Mouse (Mus musculus) left cerebral cortex, adult 2 months (tissue): ENCODE data around the gene Fxyd7. TPM values are rescaled to one million over a fixed set of nuclear protein-coding genes. Genes with fewer than 3 reads are reported as not detected.

ENCODE experiments used
- DNase-seq, 2 experiments: peaks; one replicate each; pipeline ENCODE4 v3.0.0; 2021 to 2022; ENCODE audit warnings: low spot score in 2 of 2, mixed read lengths in 1 of 2; ENCODE audit errors: extremely low spot score in 1 of 2
- H3K27ac ChIP-seq: fragments of 200-600 bp; 2 replicates; pipeline ENCODE4 v1.8.1; 2022
- H3K4me3 ChIP-seq: fragments of 200-600 bp; 2 replicates; pipeline ENCODE4 v1.8.1; 2022
- CTCF ChIP-seq: fragments of 200-600 bp; IDR thresholded peaks from 2 replicates; pipeline ENCODE4 v1.8.1; 2022; ENCODE audit warnings: antibody characterized with exemption, mild to moderate bottlenecking, moderate library complexity
- intact Hi-C: fragments of 180-260 bp; cut with DNase I; formaldehyde crosslinking; loops from one replicate; pipeline ENCODE4 v1.15.1; 2025
- long read RNA-seq, 2 experiments: library from polyadenylated mRNA; stranded (forward); transcript quantifications; one replicate each; pipeline ENCODE4 v2.0.0; 2021; ENCODE audit warnings: borderline mapping rate in 2 of 2
- total RNA-seq, 2 experiments: library from RNA; stranded (reverse); gene quantifications; 2 replicates each; pipeline ENCODE4 v1.2.3; 2021

Fxyd7 gene
- 100 to 1,000 TPM; 174 to 184 TPM for total RNA-seq
- long read RNA-seq, experiment 1, transcript Fxyd7-202 (6 exons, 620 nt) = minor isoform, 23 of 59 reads
- long read RNA-seq, experiment 1, transcript Fxyd7-201 (6 exons, 693 nt) = major isoform, 29 of 59 reads
- long read RNA-seq, experiment 1, partial matches to known transcripts = 2 of 59 reads
- long read RNA-seq, experiment 1, other reads (novel, unspliced or antisense) = 5 of 59 reads
- long read RNA-seq, experiment 2, transcript Fxyd7-201 (6 exons, 693 nt) = major isoform, 32 of 49 reads
- long read RNA-seq, experiment 2, transcript Fxyd7-202 (6 exons, 620 nt) = minor isoform, 15 of 49 reads
- long read RNA-seq, experiment 2, partial matches to known transcripts = 2 of 49 reads
- long read RNA-seq, experiment 2, other reads (novel, unspliced or antisense) = 0 of 49 reads

- peak within 1 kb of the TSS; percentile 97 for H3K27ac ChIP-seq
- peak; percentile 37 to 44 for DNase-seq
Observed at GRCm38 (mm10) chr7:31051321-31052021, at the start of gene Fxyd7. Fxyd7 (minus strand) TSS chr7:31051467.

DNA sequence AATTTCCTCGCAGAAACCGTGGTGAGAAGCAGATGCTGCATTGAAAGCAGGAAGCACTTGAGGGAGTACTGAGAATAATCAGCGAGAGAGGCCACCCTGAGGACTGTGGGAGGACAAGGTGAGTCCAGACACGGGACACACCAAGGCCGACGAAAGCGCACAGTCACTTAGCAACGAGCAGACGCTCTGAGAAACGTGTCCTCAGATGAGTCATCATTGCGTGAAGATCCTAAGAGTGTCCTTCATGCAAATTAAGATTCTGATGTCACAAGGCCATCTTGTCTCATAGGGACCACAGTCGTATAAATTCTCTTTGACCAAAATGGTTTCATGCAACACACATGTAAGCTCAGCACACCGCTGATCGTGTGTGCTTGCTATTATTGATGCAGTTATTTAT is 49.5 kb upstream of the Fxyd7 start:
- no peak overlapping the region for H3K4me3 ChIP-seq
- intact Hi-C loops = no loop called here
- TF ChIP-seq CTCF = no peak
- H3K27ac ChIP-seq = no peak overlapping the region
- DNase-seq = no peak

More at GRCm38 (mm10) chr7:31051321-31052021, at the start of gene Fxyd7:
- peak within 1 kb of the TSS; percentile 65 for H3K4me3 ChIP-seq
- intact Hi-C loops = loop anchor here (2.0 to 5.0 kb wide), 2 partner anchors 79 to 95 kb away; partner anchors contain the start of genes Fam187b, Lsr and Usf2
- TF ChIP-seq CTCF = peak; percentile 6; the same call in 1 of the 2 replicates

DNA sequence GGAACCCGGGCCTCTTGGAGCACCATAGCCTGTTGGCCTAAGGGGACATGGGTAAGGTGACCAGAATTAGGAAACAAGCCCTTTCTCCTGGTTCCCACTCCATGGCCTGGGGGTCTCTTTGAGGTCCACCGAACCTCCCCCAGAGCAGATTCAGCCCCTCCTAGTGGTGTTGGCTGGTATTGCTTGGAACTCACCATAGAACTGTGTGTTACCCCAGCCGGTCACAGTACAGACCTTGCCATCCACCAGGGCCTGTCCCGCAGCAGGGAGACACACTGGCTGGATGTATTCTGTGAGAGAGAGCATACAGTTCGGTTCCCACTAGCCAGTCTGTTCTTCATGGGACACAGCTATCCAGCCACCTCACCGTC is 48.3 kb upstream of the Fxyd7 start:
- no peak for DNase-seq
- intact Hi-C loops = loop anchor here (5.0 kb wide), 2 partner anchors 142 to 227 kb away; partner anchors contain the start of gene Usf2
- Histone ChIP-seq H3K27ac (no peak overlapping the region), H3K4me3 (no peak overlapping the region)
- peak; percentile 41 for TF ChIP-seq CTCF

- intact Hi-C loops = loop anchor here (5.0 kb wide), 2 partner anchors 142 to 227 kb away; partner anchors contain the start of gene Usf2
- no peak for DNase-seq
- Histone ChIP-seq H3K27ac (no peak overlapping the region), H3K4me3 (no peak overlapping the region)
- TF ChIP-seq CTCF = peak; percentile 40
Observed at GRCm38 (mm10) chr7:31098697-31099611, 47.7 kb upstream of the Fxyd7 start.

DNA sequence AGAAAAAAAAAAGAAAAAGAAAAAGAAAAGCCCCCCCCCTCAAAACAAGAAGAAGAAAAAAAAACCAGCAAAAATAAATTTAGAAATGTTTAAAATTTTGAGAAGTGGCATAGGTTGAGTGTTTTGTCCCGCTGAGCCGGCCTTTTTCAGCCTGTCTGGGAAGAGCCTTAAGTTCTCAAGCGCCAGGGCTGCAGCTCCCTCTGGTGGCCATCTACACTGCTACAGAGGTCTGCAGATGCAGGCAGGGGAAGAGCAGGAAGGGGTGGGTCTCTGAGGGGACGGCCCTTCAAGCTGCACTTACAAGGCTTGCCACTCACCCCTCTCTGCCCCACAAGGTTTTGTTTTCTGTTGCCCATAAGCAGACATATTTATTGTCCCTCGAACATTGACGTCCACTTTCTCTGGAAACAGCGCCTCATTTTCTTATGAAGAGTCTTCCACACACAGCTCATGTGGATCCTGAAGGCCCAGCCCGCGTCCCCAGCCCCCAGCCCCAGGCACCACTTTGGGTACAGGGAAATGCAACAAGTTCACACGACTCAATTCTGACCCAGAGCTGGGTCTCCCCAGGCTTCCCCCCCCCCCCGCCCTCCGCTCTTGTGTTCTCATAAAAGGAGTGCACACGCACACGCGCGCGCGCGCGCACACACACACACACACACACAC is 46.4 kb upstream of the Fxyd7 start:
- Histone ChIP-seq H3K4me3 (no peak overlapping the region), H3K27ac (no peak overlapping the region)
- peak; percentile 88 to 90 for DNase-seq
- peak; percentile 94 for TF ChIP-seq CTCF
- intact Hi-C loops = loop anchor here (1.0 to 5.0 kb wide), 3 partner anchors 38 to 225 kb away; partner anchors contain the start of genes Lgi4 and Usf2

GRCm38 (mm10) chr7:31096892-31097564 is 45.8 kb upstream of the Fxyd7 start:
- no peak for TF ChIP-seq CTCF
- intact Hi-C loops = loop anchor here (1.0 to 5.0 kb wide), 3 partner anchors 38 to 225 kb away; partner anchors contain the start of genes Lgi4 and Usf2

DNA sequence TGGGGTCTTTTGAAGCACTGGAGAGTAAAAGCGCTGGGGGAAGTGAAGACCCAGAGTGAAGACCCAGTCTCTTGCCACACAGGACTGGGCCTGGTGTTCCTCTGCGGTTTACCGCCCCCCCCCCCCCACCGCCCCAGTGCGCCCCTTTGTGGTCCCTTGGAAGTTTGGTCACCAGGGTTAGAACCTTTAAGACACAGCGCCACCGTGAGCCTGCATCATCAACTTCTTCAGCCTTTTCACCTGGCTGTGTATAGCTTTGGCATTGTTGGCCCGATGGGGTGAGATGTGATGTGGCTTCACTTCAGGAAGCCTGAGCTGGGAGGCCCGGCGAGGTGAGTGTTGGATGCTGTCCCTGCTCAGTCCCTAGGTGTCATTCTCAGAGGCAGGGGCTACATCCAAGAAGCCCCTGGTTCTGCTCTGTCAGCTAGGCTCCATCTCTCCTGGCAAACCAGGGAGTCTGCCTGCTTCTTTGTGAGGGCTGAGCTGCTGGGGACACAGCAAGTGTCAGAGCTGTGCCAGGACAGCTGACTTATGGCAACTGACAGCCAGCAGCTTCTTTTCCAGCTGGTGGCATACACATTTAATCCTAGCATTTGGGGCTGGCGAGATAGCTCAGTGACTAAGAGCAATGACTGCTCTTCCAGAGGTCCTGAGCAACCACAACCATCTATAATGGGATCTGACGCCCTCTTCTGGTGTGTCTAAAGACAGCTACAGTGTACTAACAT is 43.7 kb upstream of the Fxyd7 start:
- Histone ChIP-seq H3K4me3 (no peak overlapping the region), H3K27ac (0 out of 2 replicates have a peak overlapping the region, but pooled peaks have one; percentile 7)
- intact Hi-C loops = loop anchor here (5.0 kb wide), 2 partner anchors 138 to 223 kb away; partner anchors contain the start of gene Usf2
- TF ChIP-seq CTCF = peak; percentile 26
- DNase-seq = no peak

More at GRCm38 (mm10) chr7:31096892-31097564, 45.8 kb upstream of the Fxyd7 start:
- Histone ChIP-seq H3K27ac (no peak overlapping the region), H3K4me3 (no peak overlapping the region)
- DNase-seq = no peak

DNA sequence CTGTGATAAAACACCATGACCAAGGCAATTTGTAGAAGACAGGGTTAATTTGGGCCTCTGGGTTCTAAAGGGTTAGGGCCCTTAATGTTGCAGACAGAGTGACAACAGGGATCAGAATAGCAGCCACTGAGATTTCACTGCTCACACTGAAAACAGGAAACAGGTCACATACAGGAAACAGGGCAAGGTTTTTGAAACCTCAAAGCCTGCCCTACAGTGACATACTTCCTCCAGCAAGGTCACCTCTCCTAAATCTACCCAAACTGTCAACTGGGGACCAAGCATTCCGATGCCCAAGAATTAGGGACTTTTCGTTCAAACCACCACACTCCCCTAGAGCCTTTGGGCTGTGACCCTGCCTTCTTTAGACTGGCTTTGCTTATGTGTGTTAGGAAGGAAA is 38.5 kb upstream of the Fxyd7 start:
- TF ChIP-seq CTCF = no peak
- H3K4me3 ChIP-seq = no peak overlapping the region
- intact Hi-C loops = no loop called here
- H3K27ac ChIP-seq = peak overlapping the region; percentile 19; the same call in 1 of the 2 replicates
- no peak for DNase-seq

- TF ChIP-seq CTCF = no peak
- Histone ChIP-seq H3K4me3 (no peak overlapping the region), H3K27ac (peak overlapping the region; percentile 13)
- DNase-seq = no peak
- intact Hi-C loops = no loop called here
Observed at GRCm38 (mm10) chr7:31088206-31088605, 36.9 kb upstream of the Fxyd7 start.

DNA sequence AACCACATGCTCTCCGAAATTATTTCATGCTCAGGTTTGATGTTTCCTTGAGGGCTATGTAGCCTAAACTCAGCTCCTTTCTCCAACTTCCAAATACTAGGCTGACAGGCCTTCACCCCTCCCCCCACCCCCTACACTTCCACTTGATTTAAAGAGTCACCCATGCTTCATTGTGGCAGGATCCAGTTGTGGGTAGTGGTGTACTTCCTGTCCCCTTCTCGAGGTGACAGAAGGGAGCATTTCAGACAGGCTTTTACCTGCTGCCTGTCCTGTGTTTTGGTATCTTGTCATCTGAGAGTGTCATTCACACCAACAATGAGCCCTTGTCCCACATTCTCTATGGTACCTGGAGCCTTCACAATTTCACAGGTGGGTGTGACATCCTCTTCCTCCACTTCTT is 36.0 kb upstream of the Fxyd7 start:
- Histone ChIP-seq H3K27ac (peak overlapping the region; percentile 91), H3K4me3 (no peak overlapping the region)
- no peak for DNase-seq
- intact Hi-C loops = no loop called here
- TF ChIP-seq CTCF = no peak
